Mouse (Mus musculus) myocyte (in vitro differentiated cells): ENCODE results near the gene Zfp423. TPM values are rescaled to one million over a fixed set of nuclear protein-coding genes. Genes with fewer than 3 reads are reported as not detected.

Source experiments
- H3K27me3 ChIP-seq: one replicate; pipeline ENCODE4 v1.6.1; 2011; ENCODE audit not compliant: control insufficient read depth, insufficient read depth, insufficient read length
- H3K36me3 ChIP-seq: one replicate; pipeline ENCODE4 v1.6.1; 2011; ENCODE audit not compliant: control insufficient read depth, insufficient read depth
- H3K4me2 ChIP-seq: one replicate; pipeline ENCODE4 v1.6.1; 2011; ENCODE audit warnings: low read depth, control low read depth
- H3K4me3 ChIP-seq: one replicate; pipeline ENCODE4 v1.5.1; 2011; ENCODE audit warnings: mild to moderate bottlenecking, control low read depth, moderate library complexity
- H3K79me2 ChIP-seq: one replicate; pipeline ENCODE4 v1.6.1; 2011; ENCODE audit not compliant: control insufficient read depth, insufficient read depth
- H3ac ChIP-seq: one replicate; pipeline ENCODE4 v1.6.1; 2011; ENCODE audit not compliant: control insufficient read depth, insufficient read length
- CEBPB ChIP-seq: IDR thresholded peaks from 2 replicates; pipeline ENCODE4 v1.6.1; 2011; ENCODE audit warnings: mild to moderate bottlenecking, moderate library complexity; ENCODE audit not compliant: poor library complexity, insufficient read depth, severe bottlenecking
- E2F4 ChIP-seq: IDR thresholded peaks from one replicate; pipeline ENCODE4 v1.6.1; 2011; ENCODE audit warnings: mild to moderate bottlenecking, control low read depth, moderate library complexity; ENCODE audit not compliant: insufficient read depth
- MAX ChIP-seq: IDR thresholded peaks from one replicate; pipeline ENCODE4 v1.6.1; 2011; ENCODE audit warnings: low read depth, mild to moderate bottlenecking, control low read depth
- MYOD1 ChIP-seq, 3 experiments: IDR thresholded peaks; one replicate each; pipeline ENCODE4 v1.6.1; 2011; ENCODE audit warnings: control low read depth in 2 of 3, low read depth in 2 of 3, mild to moderate bottlenecking in 2 of 3, moderate library complexity in 1 of 3; ENCODE audit not compliant: insufficient read length in 2 of 3, control insufficient read depth in 1 of 3
- MYOG ChIP-seq, 3 experiments: IDR thresholded peaks; one replicate each; pipeline ENCODE4 v1.6.1; 2011; ENCODE audit warnings: control low read depth in 2 of 3, low read depth in 2 of 3, mild to moderate bottlenecking in 2 of 3; ENCODE audit not compliant: insufficient read length in 2 of 3, control insufficient read depth in 1 of 3, insufficient read depth in 1 of 3
- POLR2A ChIP-seq: IDR thresholded peaks from one replicate; pipeline ENCODE4 v1.6.1; 2011; ENCODE audit warnings: low read depth, mild to moderate bottlenecking, control low read depth, moderate library complexity; ENCODE audit not compliant: insufficient read length
- POLR2AphosphoS2 ChIP-seq: IDR thresholded peaks from one replicate; pipeline ENCODE4 v1.6.1; 2011; ENCODE audit warnings: low read depth, control low read depth; ENCODE audit not compliant: insufficient read length
- REST ChIP-seq: IDR thresholded peaks from one replicate; pipeline ENCODE4 v1.6.1; 2011; ENCODE audit warnings: mild to moderate bottlenecking, control low read depth, moderate library complexity; ENCODE audit not compliant: insufficient read depth, insufficient read length
- SRF ChIP-seq: IDR thresholded peaks from one replicate; pipeline ENCODE4 v1.6.1; 2011; ENCODE audit warnings: low read depth; ENCODE audit not compliant: control insufficient read depth, insufficient read length
- TCF12 ChIP-seq: IDR thresholded peaks from one replicate; pipeline ENCODE4 v1.6.1; 2011; ENCODE audit warnings: mild to moderate bottlenecking, control low read depth; ENCODE audit not compliant: poor library complexity, insufficient read depth, severe bottlenecking
- TCF3 ChIP-seq: IDR thresholded peaks from one replicate; pipeline ENCODE4 v1.6.1; 2011; ENCODE audit warnings: low read depth, control low read depth; ENCODE audit not compliant: insufficient read length
- USF1 ChIP-seq: IDR thresholded peaks from one replicate; pipeline ENCODE4 v1.6.1; 2011; ENCODE audit warnings: low read depth, mild to moderate bottlenecking, control low read depth, moderate library complexity
- polyA plus RNA-seq: library from polyadenylated mRNA; unstranded; fragments of >200 nt; fragmentation: generic; extraction: Trizol; gene quantifications from one replicate; pipeline ENCODE4 v1.2.1, GENCODE M21; 2012; ENCODE audit warnings: missing spikeins

Zfp423 gene
- polyA plus RNA-seq, 1 experiment: 0.04 TPM

DNA sequence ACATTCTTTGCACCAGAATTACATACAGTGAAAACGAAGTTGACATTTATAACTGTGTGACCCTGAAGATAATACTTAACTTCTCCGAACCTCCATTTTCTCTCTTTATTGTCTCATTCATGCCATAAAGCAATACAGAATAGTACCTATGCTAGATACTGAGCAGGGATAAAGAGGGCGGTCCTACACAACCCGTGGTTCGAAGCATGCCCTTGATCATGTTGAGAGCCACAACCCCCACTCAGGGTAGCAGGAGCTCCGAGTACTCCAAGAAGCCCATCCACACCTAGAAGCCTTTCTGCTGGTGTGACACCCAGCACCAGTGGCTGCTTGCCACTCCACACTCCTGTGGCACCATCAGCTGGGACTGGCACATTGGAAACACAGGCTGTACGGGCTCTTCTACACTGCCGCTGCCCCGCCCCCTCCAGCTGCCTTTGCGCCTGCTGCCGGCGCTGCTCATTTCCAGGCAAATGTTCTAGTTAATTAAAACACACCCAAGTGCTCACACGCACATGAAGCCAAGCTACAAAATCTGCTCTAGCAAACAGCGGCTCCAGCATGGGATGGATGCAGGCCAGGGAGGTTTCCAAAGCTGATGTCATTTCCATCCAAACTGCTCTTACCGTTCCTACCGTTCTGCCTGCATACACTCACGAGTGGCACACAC is 147.9 kb downstream of the Zfp423 start:
- Histone ChIP-seq H3K79me2 (no peaks in the 10 kb centered on the region), H3K4me3 (no peak overlapping the region), H3K27me3 (peaks cover 19% of the 10 kb centered on the region), H3ac (no peak overlapping the region), H3K4me2 (no peak overlapping the region), H3K36me3 (no peaks in the 10 kb centered on the region)
- TF ChIP-seq SRF (no peak), POLR2A (no peak), MYOG (IDR thresholded peaks at IDR 0.05; ENCODE audit: control insufficient read depth in 1 of 3, insufficient read depth in 1 of 3, insufficient read length in 2 of 3, low read depth in 2 of 3) (no peak), CEBPB (no peak), USF1 (no peak), TCF12 (no peak), TCF3 (no peak), POLR2AphosphoS2 (no peak), REST (no peak), E2F4 (no peak), MAX (no peak), MYOD1 (IDR thresholded peaks at IDR 0.05; ENCODE audit: control insufficient read depth in 1 of 3, insufficient read length in 2 of 3, low read depth in 2 of 3) (no peak)

DNA sequence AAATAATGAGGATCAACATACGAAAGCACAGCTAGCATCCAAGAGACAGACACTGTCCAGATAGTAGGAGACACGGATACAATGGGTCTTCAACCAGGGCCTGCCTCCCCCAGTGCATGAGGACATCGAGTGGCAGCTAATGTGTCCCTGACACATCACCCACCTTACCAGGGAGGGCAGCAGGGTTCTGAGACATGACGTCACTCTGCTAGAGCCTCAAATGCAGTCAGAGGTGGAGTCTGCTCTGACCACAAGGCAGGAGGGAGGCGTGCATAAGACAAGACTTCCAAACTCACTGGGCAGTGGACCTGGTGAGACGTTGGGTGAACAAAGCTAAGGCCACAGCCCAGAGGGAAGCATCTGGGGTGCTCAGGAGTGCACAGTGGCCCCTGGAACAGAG is 148.6 kb downstream of the Zfp423 start:
- H3ac ChIP-seq: no peak overlapping the region
- no peaks in the 10 kb centered on the region for H3K79me2 ChIP-seq
- H3K27me3 ChIP-seq: peaks cover 24% of the 10 kb centered on the region
- H3K4me2 ChIP-seq: no peak overlapping the region
- TF ChIP-seq MAX: no peak
- no peak for TF ChIP-seq CEBPB
- no peak for TF ChIP-seq POLR2AphosphoS2
- no peak for TF ChIP-seq POLR2A
- TF ChIP-seq USF1: no peak
- no peaks in the 10 kb centered on the region for H3K36me3 ChIP-seq
- no peak overlapping the region for H3K4me3 ChIP-seq

DNA sequence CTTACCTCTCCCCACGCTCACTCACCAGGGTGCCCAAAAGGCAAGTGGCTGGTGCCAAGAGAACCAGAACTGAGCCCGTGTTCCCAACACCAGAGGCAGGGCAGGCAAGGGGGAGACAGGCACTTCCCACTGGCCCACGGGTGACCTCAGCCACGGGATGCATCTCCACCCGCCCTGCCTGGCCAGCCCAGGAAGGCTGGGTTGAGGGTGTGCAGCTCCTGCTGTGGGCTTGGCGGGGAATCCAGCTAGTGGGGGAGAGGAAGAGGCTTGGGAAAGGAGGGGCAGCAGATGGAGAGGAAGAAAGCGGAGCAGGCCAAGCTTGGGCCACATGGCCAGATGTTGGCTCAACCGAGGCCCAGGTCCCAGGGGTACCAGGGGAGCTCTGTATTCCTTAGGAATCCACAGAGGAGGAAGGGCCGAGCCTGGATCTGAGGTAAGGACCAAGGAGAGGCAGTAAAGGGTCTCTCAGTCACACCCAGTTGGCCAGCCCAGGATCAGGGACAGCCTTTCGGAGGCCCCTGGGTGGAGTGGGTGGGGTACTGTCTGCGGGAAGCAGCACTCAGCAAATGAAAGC is 155.0 kb downstream of the Zfp423 start:
- no peak for TF ChIP-seq CEBPB
- TF ChIP-seq TCF12: no peak
- TF ChIP-seq SRF: no peak
- TF ChIP-seq REST: no peak
- no peak for TF ChIP-seq POLR2A
- TF ChIP-seq MYOG (IDR thresholded peaks at IDR 0.05; ENCODE audit: control insufficient read depth in 1 of 3, insufficient read depth in 1 of 3, insufficient read length in 2 of 3, low read depth in 2 of 3): no peak
- TF ChIP-seq USF1: no peak
- Histone ChIP-seq H3K4me3 (no peak overlapping the region), H3K27me3 (peaks cover 51% of the 10 kb centered on the region), H3K36me3 (no peaks in the 10 kb centered on the region), H3K79me2 (no peaks in the 10 kb centered on the region), H3K4me2 (no peak overlapping the region), H3ac (no peak overlapping the region)

DNA sequence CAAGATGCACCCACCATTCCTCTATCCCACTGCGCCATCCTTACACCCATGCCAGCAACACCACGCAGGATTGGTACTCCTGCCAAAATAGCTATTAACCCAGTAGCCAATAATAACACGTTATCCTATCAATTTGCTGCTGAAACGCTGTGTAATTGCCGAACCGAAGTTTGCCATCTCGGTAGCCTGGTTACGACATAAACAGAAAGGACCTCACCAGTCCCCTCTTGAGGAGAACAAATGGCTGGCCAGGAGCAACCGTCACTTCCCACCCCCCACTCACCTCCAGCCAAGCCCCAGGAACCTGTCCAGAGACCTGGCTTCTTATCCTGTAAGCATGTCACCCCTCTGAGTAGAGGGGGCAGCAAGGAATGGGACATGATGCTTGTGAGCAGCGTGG is 156.0 kb downstream of the Zfp423 start:
- TF ChIP-seq REST: no peak
- no peak for TF ChIP-seq TCF12
- TF ChIP-seq SRF: no peak
- no peak for TF ChIP-seq E2F4
- TF ChIP-seq USF1: no peak
- no peak for TF ChIP-seq POLR2AphosphoS2
- TF ChIP-seq CEBPB: no peak
- TF ChIP-seq TCF3: no peak
- no peak for TF ChIP-seq MAX
- TF ChIP-seq MYOG (IDR thresholded peaks at IDR 0.05; ENCODE audit: control insufficient read depth in 1 of 3, insufficient read depth in 1 of 3, insufficient read length in 2 of 3, low read depth in 2 of 3): no peak
- TF ChIP-seq MYOD1 (IDR thresholded peaks at IDR 0.05; ENCODE audit: control insufficient read depth in 1 of 3, insufficient read length in 2 of 3, low read depth in 2 of 3): no peak
- Histone ChIP-seq H3K4me2 (no peak overlapping the region), H3K79me2 (no peaks in the 10 kb centered on the region), H3K36me3 (no peaks in the 10 kb centered on the region), H3K27me3 (peaks cover 51% of the 10 kb centered on the region), H3ac (no peak overlapping the region), H3K4me3 (no peak overlapping the region)

DNA sequence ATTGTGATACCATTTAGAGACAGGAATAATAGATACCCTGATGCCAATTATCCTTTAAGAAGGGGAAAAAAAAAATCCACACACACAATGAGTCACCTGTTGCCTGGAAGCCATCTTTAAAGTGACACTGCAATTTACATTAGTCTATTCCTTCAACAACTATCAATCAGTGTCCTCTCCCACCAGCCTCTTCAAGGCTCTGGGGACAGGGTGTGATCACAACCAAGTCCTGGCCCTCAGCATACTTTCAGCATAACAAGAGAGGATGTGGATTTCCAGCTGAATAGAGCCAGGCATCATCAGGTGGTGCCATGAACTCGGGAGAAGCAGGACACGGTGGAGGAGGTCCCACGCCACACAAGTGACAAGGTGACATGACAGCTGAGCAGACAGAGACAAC is 156.8 kb downstream of the Zfp423 start:
- Histone ChIP-seq H3K4me2 (no peak overlapping the region), H3K4me3 (no peak overlapping the region)
- no peak for TF ChIP-seq MAX
- TF ChIP-seq CEBPB: no peak
- TF ChIP-seq POLR2A: no peak
- TF ChIP-seq MYOD1 (IDR thresholded peaks at IDR 0.05; ENCODE audit: control insufficient read depth in 1 of 3, insufficient read length in 2 of 3, low read depth in 2 of 3): no peak
- no peak for TF ChIP-seq TCF3
- no peak for TF ChIP-seq REST
- no peak for TF ChIP-seq USF1
- no peak for TF ChIP-seq E2F4
- TF ChIP-seq POLR2AphosphoS2: no peak
- no peak for TF ChIP-seq SRF
- TF ChIP-seq MYOG (IDR thresholded peaks at IDR 0.05; ENCODE audit: control insufficient read depth in 1 of 3, insufficient read depth in 1 of 3, insufficient read length in 2 of 3, low read depth in 2 of 3): no peak
- TF ChIP-seq TCF12: no peak

More for the DNA sequence above, 156.8 kb downstream of the Zfp423 start:
- Histone ChIP-seq H3K36me3 (no peaks in the 10 kb centered on the region), H3K79me2 (no peaks in the 10 kb centered on the region), H3K27me3 (peaks cover 45% of the 10 kb centered on the region), H3ac (no peak overlapping the region)
